8 mouse cellular contexts compared by ENCODE assay signal in genomic region chr1:158554020-158554505, GRCm38 (mm10).
DNase-seq lines count a peak whose midpoint lies in the region; ATAC-seq and TF ChIP-seq lines count a peak whose summit lies in the region.
"Had no signal": no experiment of that assay in that cellular context is flagged by ENCODE, and none has a peak within 500 bp of the region (broad histone marks: within the 10 kb centered on the region; RNA-seq: fewer than 3 reads in every experiment).

No protein-coding gene starts in this region.

- no peak overlapping the region for H3K4me3 ChIP-seq in lung, embryonic 15.5 days
- no peak overlapping the region for H3K4me3 ChIP-seq in lung, adult 2 months (replicated peaks; ENCODE audit: extremely low read depth, low read depth, low read length)
- H3K4me3 ChIP-seq in forebrain, postnatal 0 days (ENCODE audit: low read depth, low read length): no peak overlapping the region
- no peak overlapping the region for H3K4me3 ChIP-seq in limb, embryonic 14.5 days (replicated peaks; ENCODE audit: low read length)
- no peak overlapping the region for H3K4me3 ChIP-seq in stomach, embryonic 16.5 days (replicated peaks; ENCODE audit: low read length)

- no peak overlapping the region for H3K4me2 ChIP-seq in lung, embryonic 15.5 days
- H3K4me2 ChIP-seq in forebrain, postnatal 0 days (ENCODE audit: low read depth): no peak overlapping the region
- H3K4me2 ChIP-seq in limb, embryonic 14.5 days (replicated peaks; ENCODE audit: low read depth, low read length, severe bottlenecking): no peak overlapping the region
- H3K4me2 ChIP-seq in stomach, embryonic 16.5 days (ENCODE audit: low read depth, low read length): no peak overlapping the region

- H3K27me3 ChIP-seq in lung, embryonic 15.5 days: no peaks in the 10 kb centered on the region
- H3K27me3 ChIP-seq in forebrain, postnatal 0 days (ENCODE audit: insufficient read depth, low read length): no peaks in the 10 kb centered on the region
- H3K27me3 ChIP-seq in limb, embryonic 14.5 days (ENCODE audit: control insufficient read depth, insufficient read depth, low read length): no peaks in the 10 kb centered on the region
- no peaks in the 10 kb centered on the region for H3K27me3 ChIP-seq in stomach, embryonic 16.5 days (ENCODE audit: control insufficient read depth, insufficient read depth, low read length)

- H3K36me3 ChIP-seq in lung, embryonic 15.5 days: no peaks in the 10 kb centered on the region
- no peaks in the 10 kb centered on the region for H3K36me3 ChIP-seq in forebrain, postnatal 0 days (ENCODE audit: insufficient read depth)
- H3K36me3 ChIP-seq in limb, embryonic 14.5 days (ENCODE audit: control insufficient read depth, insufficient read depth, low read length): no peaks in the 10 kb centered on the region
- H3K36me3 ChIP-seq in stomach, embryonic 16.5 days (ENCODE audit: control insufficient read depth, insufficient read depth, low read length): no peaks in the 10 kb centered on the region

- 18% methylated on average over 6 of the region's 6 CpGs for WGBS in lung, embryonic 15.5 days
- WGBS in lung, adult 2 months: 24% methylated on average over 6 of the region's 6 CpGs
- WGBS in forebrain, postnatal 0 days: 4% methylated on average over 6 of the region's 6 CpGs
- 33% methylated on average over 6 of the region's 6 CpGs for WGBS in limb, embryonic 14.5 days
- WGBS in stomach, embryonic 16.5 days: 25% methylated on average over 6 of the region's 6 CpGs

- H3K4me1 ChIP-seq in lung, embryonic 15.5 days: no peaks in the 10 kb centered on the region
- H3K4me1 ChIP-seq in lung, adult 2 months (ENCODE audit: control insufficient read depth, insufficient read depth, low read length): no peaks in the 10 kb centered on the region
- H3K4me1 ChIP-seq in forebrain, postnatal 0 days (ENCODE audit: insufficient read depth): peaks cover 9% of the 10 kb centered on the region; the same call in 1 of the 2 replicates
- no peaks in the 10 kb centered on the region for H3K4me1 ChIP-seq in limb, embryonic 14.5 days (ENCODE audit: control insufficient read depth, insufficient read depth, low read length)
- H3K4me1 ChIP-seq in stomach, embryonic 16.5 days (ENCODE audit: control insufficient read depth, insufficient read depth, low read length): 0 out of 2 replicates have a peak, but pooled peaks cover 2% of the 10 kb centered on the region

- H3K27ac ChIP-seq in lung, embryonic 15.5 days: no peak overlapping the region
- H3K27ac ChIP-seq in forebrain, postnatal 0 days (ENCODE audit: low read depth, low read length): peak overlapping the region; percentile 3; the same call in 1 of the 2 replicates
- no peak overlapping the region for H3K27ac ChIP-seq in limb, embryonic 14.5 days (replicated peaks; ENCODE audit: low read depth, low read length)
- peak overlapping the region; percentile 12; the same call in 1 of the 2 replicates for H3K27ac ChIP-seq in stomach, embryonic 16.5 days (ENCODE audit: low read length)
- H3K27ac ChIP-seq: liver, embryonic 14.5 days had no signal

- DNase-seq in lung, adult 2 months: no peak
- DNase-seq in forebrain, postnatal 0 days: peak; percentile 28
- no peak for DNase-seq in limb, embryonic 14.5 days (ENCODE audit: low spot score)
- no peak for DNase-seq in c-Kit-positive CD71-positive TER-119-positive erythroid progenitor cells, embryonic 14.5 days (ENCODE audit: low spot score)
- no peak for DNase-seq in gastrocnemius, adult 18-20 months (ENCODE audit: low spot score)

- TF ChIP-seq POLR2A in lung, adult 2 months (IDR thresholded peaks at IDR 0.05; ENCODE audit: borderline replicate concordance, extremely low read depth, low read depth, low read length): no peak
- TF ChIP-seq POLR2A in limb, embryonic 14.5 days (IDR thresholded peaks at IDR 0.05; ENCODE audit: borderline replicate concordance, extremely low read depth, insufficient read depth, insufficient read length): no peak

- ATAC-seq in lung, embryonic 15.5 days (ENCODE audit: borderline replicate concordance, extremely low read depth, low FRiP score, low TSS enrichment): peak; percentile 72; the same call in 1 of the 2 replicates
- peak; percentile 66 for ATAC-seq in forebrain, postnatal 0 days
- peak; percentile 30; the same call in 1 of the 2 replicates for ATAC-seq in limb, embryonic 14.5 days (ENCODE audit: low FRiP score, low read depth)
- peak; percentile 78 for ATAC-seq in stomach, embryonic 16.5 days (ENCODE audit: insufficient read depth, low FRiP score)

- H3K9me3 ChIP-seq in lung, embryonic 15.5 days: no peaks in the 10 kb centered on the region
- no peaks in the 10 kb centered on the region for H3K9me3 ChIP-seq in forebrain, postnatal 0 days (ENCODE audit: low read length)
- H3K9me3 ChIP-seq in limb, embryonic 14.5 days (ENCODE audit: control insufficient read depth, low read length): no peaks in the 10 kb centered on the region
- no peaks in the 10 kb centered on the region for H3K9me3 ChIP-seq in stomach, embryonic 16.5 days (replicated peaks; ENCODE audit: control insufficient read depth, low read length)

- H3K9ac ChIP-seq in lung, embryonic 15.5 days: no peak overlapping the region
- H3K9ac ChIP-seq in forebrain, postnatal 0 days: no peak overlapping the region
- H3K9ac ChIP-seq in limb, embryonic 14.5 days (ENCODE audit: low read depth, low read length, severe bottlenecking): no peak overlapping the region
- H3K9ac ChIP-seq in stomach, embryonic 16.5 days (ENCODE audit: low read length): no peak overlapping the region
- H3K9ac ChIP-seq: liver, embryonic 14.5 days had no signal

- no peak for TF ChIP-seq CTCF in lung, adult 2 months (IDR thresholded peaks at IDR 0.05; ENCODE audit: insufficient read depth, low read length)
- TF ChIP-seq CTCF in forebrain, postnatal 0 days (IDR thresholded peaks at IDR 0.05; ENCODE audit: low read depth): no peak

Comparison
In these comparisons a context has a peak if more than half of its experiments do, and no peak if none do; other contexts are left out.
1. H3K27ac ChIP-seq: peak in forebrain, postnatal 0 days (single experiment) and stomach, embryonic 16.5 days (single experiment); none in lung, embryonic 15.5 days (single experiment) and limb, embryonic 14.5 days (single experiment).
2. Peak in every context shown above with its lines, with median percentiles within 50 percentile points of each other: ATAC-seq.